Mouse (Mus musculus): ENCODE measurements at regions not wholly inside any gene's neighbourhood (a gene's known extent, or its start where the extent isn't known, plus 50 kb on each side); places are given as distances from the start of the nearest gene placed in this dataset.

- DNase-seq = no peak
- 11% methylated on average over 3 of the region's 3 CpGs for WGBS
- Histone ChIP-seq H3K4me1 (ENCODE audit: control insufficient read depth, insufficient read depth, low read length) (no peaks in the 10 kb centered on the region), H3K4me3 (replicated peaks; ENCODE audit: extremely low read depth, low read depth, low read length) (no peak overlapping the region)
- no peak for TF ChIP-seq CTCF (IDR thresholded peaks at IDR 0.05; ENCODE audit: insufficient read depth, low read length)
- no peak for TF ChIP-seq POLR2A (IDR thresholded peaks at IDR 0.05; ENCODE audit: borderline replicate concordance, extremely low read depth, low read depth, low read length)
Measured at GRCm38 (mm10) chr7:69487111-69487510, 738.1 kb upstream of the Arrdc4 start.

GRCm38 (mm10) chr7:69484552-69484951 is 735.5 kb upstream of the Arrdc4 start:
- Histone ChIP-seq H3K4me3 (replicated peaks; ENCODE audit: extremely low read depth, low read depth, low read length) (no peak overlapping the region), H3K4me1 (ENCODE audit: control insufficient read depth, insufficient read depth, low read length) (no peaks in the 10 kb centered on the region)
- TF ChIP-seq POLR2A (IDR thresholded peaks at IDR 0.05; ENCODE audit: borderline replicate concordance, extremely low read depth, low read depth, low read length) (no peak), CTCF (IDR thresholded peaks at IDR 0.05; ENCODE audit: insufficient read depth, low read length) (no peak)
- DNase-seq = no peak
- WGBS = 63% methylated on average over 4 of the region's 4 CpGs

All from lung, adult 2 months (tissue).